Mouse (Mus musculus) intestine, embryonic 15.5 days (tissue): Measurements from ENCODE around the gene Tacc2. TPM values are rescaled to one million over a fixed set of nuclear protein-coding genes. Genes with fewer than 3 reads are reported as not detected.

Source experiments
- ATAC-seq: fragments of 200-750 bp; cut with Nextera tagmentation; 2 replicates; pipeline ENCODE4 v1.8.0; 2017; ENCODE audit warnings: moderate TSS enrichment, moderate library complexity
- H3K27ac ChIP-seq: fragments of 300-500 bp; sonication (generic); 2 replicates; pipeline ENCODE4 v1.5.1; 2015; ENCODE audit warnings: mild to moderate bottlenecking, inconsistent platforms
- H3K27me3 ChIP-seq: fragments of 300-500 bp; sonication (generic); replicated peaks from 2 replicates; pipeline ENCODE4 v1.6.1; 2015; ENCODE audit warnings: inconsistent platforms
- H3K36me3 ChIP-seq: fragments of 300-500 bp; sonication (generic); 2 replicates; pipeline ENCODE4 v1.6.1; 2015; ENCODE audit warnings: inconsistent platforms
- H3K4me1 ChIP-seq: fragments of 300-500 bp; sonication (generic); replicated peaks from 2 replicates; pipeline ENCODE4 v1.6.1; 2015; ENCODE audit warnings: inconsistent platforms
- H3K4me2 ChIP-seq: fragments of 300-500 bp; sonication (generic); replicated peaks from 2 replicates; pipeline ENCODE4 v1.6.1; 2015; ENCODE audit warnings: mild to moderate bottlenecking, inconsistent platforms
- H3K4me3 ChIP-seq: fragments of 300-500 bp; sonication (generic); replicated peaks from 2 replicates; pipeline ENCODE4 v1.5.1; 2015; ENCODE audit warnings: inconsistent platforms
- H3K9ac ChIP-seq: fragments of 300-500 bp; sonication (generic); 2 replicates; pipeline ENCODE4 v1.6.1; 2015; ENCODE audit warnings: inconsistent platforms
- H3K9me3 ChIP-seq: fragments of 300-500 bp; sonication (generic); 2 replicates; pipeline ENCODE4 v1.6.1; 2016; ENCODE audit warnings: inconsistent platforms
- WGBS: fragments of 180-500 bp; shearing (Covaris S2); methylation state at CpG from one replicate; pipeline ENCODE4 v1.1.7; 2015; 5-methylcytosine and 5-hydroxymethylcytosine counted together
- polyA plus RNA-seq: library from polyadenylated mRNA; unstranded; fragments of >200 nt; fragmentation: Nextera tagmentation; extraction: Ambion mirVana; gene quantifications from 2 replicates; pipeline ENCODE4 v1.2.1, GENCODE M21; 2015

Gene Tacc2
- polyA plus RNA-seq, 1 experiment from 2014 or later: 27.8 TPM

DNA sequence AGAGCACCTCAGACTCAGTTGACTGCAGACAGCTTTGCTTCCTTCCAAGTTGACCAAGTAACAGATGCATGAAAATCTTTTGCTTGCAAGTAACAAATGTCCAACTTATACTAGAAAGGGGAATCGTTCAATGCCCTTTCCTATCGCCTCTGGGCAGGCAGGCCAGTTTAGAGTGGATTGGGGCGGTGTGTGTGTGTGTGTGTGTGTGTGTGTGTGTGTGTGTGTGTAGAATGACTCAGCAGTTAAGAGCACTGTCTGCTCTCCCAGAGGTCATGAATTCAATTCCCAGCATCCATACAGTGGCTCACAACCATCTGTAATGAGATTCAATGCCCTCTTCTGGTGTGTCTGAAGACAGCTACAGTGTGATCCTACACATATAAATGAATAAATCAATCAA, 22.8 kb downstream of the Tacc2 start:
- no peak overlapping the region for H3K9ac ChIP-seq
- no peak for ATAC-seq
- no peak overlapping the region for H3K27ac ChIP-seq

DNA sequence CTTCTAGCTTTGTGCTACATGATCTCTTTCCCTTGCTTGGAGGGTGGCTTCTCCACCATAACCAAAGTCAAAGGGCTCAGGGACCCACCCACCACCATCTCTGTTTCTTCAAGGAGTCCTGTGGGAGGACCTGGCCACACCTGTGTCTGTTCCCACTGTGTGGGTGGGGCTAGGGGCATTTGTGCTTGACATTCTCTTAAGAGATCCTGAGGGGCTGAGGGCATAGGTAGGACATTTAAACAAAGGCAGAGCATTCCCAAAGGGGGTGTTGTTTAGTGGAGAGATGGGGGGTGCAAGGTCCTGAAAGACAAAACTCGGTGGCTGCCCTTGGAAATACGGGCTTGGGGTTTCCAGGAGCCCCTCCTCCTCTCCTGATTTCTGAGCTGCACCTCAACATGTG, 23.3 kb downstream of the Tacc2 start:
- Histone ChIP-seq H3K9ac (no peak overlapping the region), H3K4me2 (no peak overlapping the region), H3K4me3 (no peak overlapping the region), H3K27me3 (no peaks in the 10 kb centered on the region), H3K27ac (no peak overlapping the region), H3K9me3 (no peaks in the 10 kb centered on the region), H3K4me1 (0 out of 2 replicates have a peak, but pooled peaks cover 2% of the 10 kb centered on the region), H3K36me3 (no peaks in the 10 kb centered on the region)
- 76% methylated on average over 2 of the region's 2 CpGs for WGBS
- no peak for ATAC-seq

More for the DNA sequence above, 22.8 kb downstream of the Tacc2 start:
- H3K36me3 ChIP-seq: no peaks in the 10 kb centered on the region
- no peak overlapping the region for H3K4me3 ChIP-seq
- no peaks in the 10 kb centered on the region for H3K9me3 ChIP-seq
- 79% methylated on average over 3 of the region's 3 CpGs for WGBS
- H3K27me3 ChIP-seq: no peaks in the 10 kb centered on the region
- no peak overlapping the region for H3K4me2 ChIP-seq
- 0 out of 2 replicates have a peak, but pooled peaks cover 2% of the 10 kb centered on the region for H3K4me1 ChIP-seq

- Histone ChIP-seq H3K36me3 (no peaks in the 10 kb centered on the region), H3K9ac (no peak overlapping the region), H3K9me3 (no peaks in the 10 kb centered on the region), H3K4me2 (no peak overlapping the region), H3K27me3 (no peaks in the 10 kb centered on the region), H3K4me3 (no peak overlapping the region), H3K4me1 (no peaks in the 10 kb centered on the region), H3K27ac (no peak overlapping the region)
- WGBS: 81% methylated on average over 1 of the region's 1 CpGs
- no peak for ATAC-seq
These were observed 25.6 kb downstream of the Tacc2 start for GRCm38 (mm10) chr7:130602804-130603203.

GRCm38 (mm10) chr7:130603556-130603955, 26.3 kb downstream of the Tacc2 start:
- H3K9ac ChIP-seq: no peak overlapping the region
- H3K27ac ChIP-seq: no peak overlapping the region
- H3K4me3 ChIP-seq: no peak overlapping the region
- H3K4me2 ChIP-seq: no peak overlapping the region
- H3K9me3 ChIP-seq: no peaks in the 10 kb centered on the region
- no peak for ATAC-seq
- H3K36me3 ChIP-seq: no peaks in the 10 kb centered on the region
- H3K4me1 ChIP-seq: no peaks in the 10 kb centered on the region
- WGBS: 84% methylated on average over 5 of the region's 5 CpGs
- no peaks in the 10 kb centered on the region for H3K27me3 ChIP-seq

- Histone ChIP-seq H3K36me3 (no peaks in the 10 kb centered on the region), H3K4me1 (no peaks in the 10 kb centered on the region), H3K4me2 (no peak overlapping the region), H3K27me3 (no peaks in the 10 kb centered on the region), H3K4me3 (no peak overlapping the region), H3K9ac (no peak overlapping the region), H3K9me3 (no peaks in the 10 kb centered on the region), H3K27ac (no peak overlapping the region)
- WGBS: 77% methylated on average over 2 of the region's 2 CpGs
- ATAC-seq: no peak
These were observed 27.2 kb downstream of the Tacc2 start for GRCm38 (mm10) chr7:130604390-130604789.

DNA sequence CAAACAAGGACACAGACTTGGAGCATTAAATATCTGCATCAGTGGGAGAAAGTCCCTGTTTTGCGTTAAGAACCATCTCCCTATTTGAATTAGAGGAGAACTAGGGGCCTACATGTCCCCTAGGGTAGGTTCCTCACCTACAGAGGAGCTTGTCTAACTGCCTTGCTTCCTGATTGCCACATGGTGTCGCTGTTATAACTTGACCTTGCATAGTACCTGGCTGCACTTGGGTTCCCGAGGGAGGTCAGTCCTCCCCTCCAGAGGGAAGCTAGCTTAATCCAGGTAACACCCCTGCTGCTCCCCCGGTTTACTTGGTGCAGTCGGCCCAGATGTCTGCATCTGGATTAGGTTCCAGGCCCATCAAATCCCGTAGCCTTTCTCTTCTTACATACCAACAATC, 27.9 kb downstream of the Tacc2 start:
- ATAC-seq: no peak

DNA sequence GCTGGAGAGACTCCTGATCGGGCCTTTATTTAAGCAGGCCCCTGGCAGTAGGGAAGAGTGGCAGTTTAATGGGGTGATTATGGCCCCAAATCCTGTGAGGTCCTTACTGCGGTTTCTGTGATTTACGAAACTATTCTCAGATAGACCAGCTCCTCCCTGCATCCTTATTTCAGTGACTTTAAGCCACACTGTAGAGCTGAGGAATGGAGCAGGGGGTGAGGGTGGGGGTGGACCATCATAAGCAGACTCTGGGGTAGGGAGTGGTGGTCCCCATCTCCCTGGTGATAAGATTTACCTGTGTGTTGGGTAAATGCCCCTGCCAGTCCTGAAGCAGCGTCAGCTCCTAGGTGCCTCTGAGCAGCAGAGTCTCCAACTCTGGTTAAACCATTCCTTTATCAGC, 29.7 kb downstream of the Tacc2 start:
- Histone ChIP-seq H3K27ac (no peak overlapping the region), H3K9ac (no peak overlapping the region), H3K9me3 (no peaks in the 10 kb centered on the region), H3K4me3 (no peak overlapping the region), H3K27me3 (no peaks in the 10 kb centered on the region), H3K4me1 (no peaks in the 10 kb centered on the region), H3K36me3 (no peaks in the 10 kb centered on the region), H3K4me2 (no peak overlapping the region)
- 74% methylated on average over 4 of the region's 4 CpGs for WGBS
- ATAC-seq: no peak

More for the DNA sequence above, 27.9 kb downstream of the Tacc2 start:
- no peaks in the 10 kb centered on the region for H3K9me3 ChIP-seq
- no peaks in the 10 kb centered on the region for H3K4me1 ChIP-seq
- 23% methylated on average over 6 of the region's 6 CpGs for WGBS
- no peaks in the 10 kb centered on the region for H3K36me3 ChIP-seq
- no peak overlapping the region for H3K4me3 ChIP-seq
- no peaks in the 10 kb centered on the region for H3K27me3 ChIP-seq
- no peak overlapping the region for H3K4me2 ChIP-seq
- H3K27ac ChIP-seq: no peak overlapping the region
- H3K9ac ChIP-seq: no peak overlapping the region

- Histone ChIP-seq H3K4me2 (no peak overlapping the region), H3K4me3 (no peak overlapping the region), H3K27ac (no peak overlapping the region), H3K4me1 (no peaks in the 10 kb centered on the region), H3K9ac (no peak overlapping the region), H3K36me3 (no peaks in the 10 kb centered on the region), H3K27me3 (no peaks in the 10 kb centered on the region), H3K9me3 (no peaks in the 10 kb centered on the region)
- ATAC-seq: no peak
- WGBS: 53% methylated on average over 4 of the region's 4 CpGs
These were observed 36.7 kb downstream of the Tacc2 start for GRCm38 (mm10) chr7:130613973-130614372.

DNA sequence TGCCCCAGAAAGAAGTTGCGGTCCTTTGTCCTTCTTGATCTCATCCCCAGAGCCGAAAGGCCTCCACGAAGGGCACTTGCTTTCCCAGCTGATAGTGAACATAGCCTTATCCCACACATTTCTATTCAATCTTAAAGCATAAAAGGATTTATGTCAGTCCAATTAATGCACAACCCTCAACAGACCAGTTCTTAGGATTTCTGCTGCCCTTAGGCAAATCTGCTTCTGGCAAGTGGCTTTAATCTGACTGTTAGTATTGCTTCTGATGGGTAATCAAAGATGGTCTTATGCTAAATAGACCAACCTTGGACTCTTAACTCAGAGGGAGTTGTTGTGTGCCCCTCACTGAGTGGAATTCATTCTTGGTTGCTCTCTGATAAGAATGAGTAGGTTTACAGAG, 40.4 kb downstream of the Tacc2 start:
- WGBS: 98% methylated on average over 3 of the region's 3 CpGs
- ATAC-seq: no peak
- Histone ChIP-seq H3K4me2 (no peak overlapping the region), H3K9me3 (no peaks in the 10 kb centered on the region), H3K4me3 (no peak overlapping the region), H3K27ac (no peak overlapping the region), H3K4me1 (0 out of 2 replicates have a peak, but pooled peaks cover 4% of the 10 kb centered on the region), H3K27me3 (no peaks in the 10 kb centered on the region), H3K9ac (no peak overlapping the region), H3K36me3 (no peaks in the 10 kb centered on the region)

DNA sequence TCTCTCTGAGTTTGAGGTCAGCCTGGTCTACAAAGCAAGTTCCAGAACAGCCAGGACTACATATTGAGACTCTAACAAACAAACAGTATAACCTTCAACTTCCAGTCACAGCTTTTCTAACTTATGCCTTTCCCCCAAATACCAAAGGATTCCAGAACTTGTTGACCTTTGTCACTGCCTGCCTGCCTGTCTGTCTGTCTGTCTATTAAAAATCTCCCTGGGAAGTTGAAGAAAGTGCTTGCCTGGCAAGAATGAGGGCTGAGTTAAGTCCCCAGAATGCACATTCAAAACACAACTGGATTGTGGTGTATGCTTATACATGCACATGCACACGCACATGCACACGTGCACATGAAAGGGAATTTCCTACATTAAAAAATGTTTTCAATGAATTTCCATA, 43.8 kb downstream of the Tacc2 start:
- WGBS: 85% methylated on average over 2 of the region's 2 CpGs
- Histone ChIP-seq H3K4me1 (0 out of 2 replicates have a peak, but pooled peaks cover 4% of the 10 kb centered on the region), H3K27me3 (no peaks in the 10 kb centered on the region), H3K36me3 (no peaks in the 10 kb centered on the region), H3K27ac (no peak overlapping the region), H3K4me3 (no peak overlapping the region), H3K9ac (no peak overlapping the region), H3K9me3 (no peaks in the 10 kb centered on the region), H3K4me2 (no peak overlapping the region)
- no peak for ATAC-seq

GRCm38 (mm10) chr7:130621953-130622352, 44.7 kb downstream of the Tacc2 start:
- H3K27ac ChIP-seq: no peak overlapping the region
- H3K4me2 ChIP-seq: no peak overlapping the region
- 0 out of 2 replicates have a peak, but pooled peaks cover 4% of the 10 kb centered on the region for H3K4me1 ChIP-seq
- ATAC-seq: no peak
- WGBS: 49% methylated on average over 3 of the region's 3 CpGs
- no peaks in the 10 kb centered on the region for H3K9me3 ChIP-seq
- no peak overlapping the region for H3K9ac ChIP-seq
- H3K4me3 ChIP-seq: no peak overlapping the region
- H3K36me3 ChIP-seq: no peaks in the 10 kb centered on the region
- no peaks in the 10 kb centered on the region for H3K27me3 ChIP-seq

GRCm38 (mm10) chr7:130622359-130622758, 45.1 kb downstream of the Tacc2 start:
- Histone ChIP-seq H3K9me3 (no peaks in the 10 kb centered on the region), H3K36me3 (no peaks in the 10 kb centered on the region), H3K27ac (no peak overlapping the region), H3K4me2 (no peak overlapping the region), H3K27me3 (no peaks in the 10 kb centered on the region), H3K4me1 (0 out of 2 replicates have a peak, but pooled peaks cover 4% of the 10 kb centered on the region), H3K4me3 (no peak overlapping the region), H3K9ac (no peak overlapping the region)
- no peak for ATAC-seq
- WGBS: 86% methylated on average over 4 of the region's 4 CpGs

GRCm38 (mm10) chr7:130624299-130624698, 47.1 kb downstream of the Tacc2 start:
- 90% methylated on average over 9 of the region's 9 CpGs for WGBS
- ATAC-seq: no peak
- no peaks in the 10 kb centered on the region for H3K36me3 ChIP-seq
- H3K9me3 ChIP-seq: no peaks in the 10 kb centered on the region
- H3K27me3 ChIP-seq: no peaks in the 10 kb centered on the region
- no peak overlapping the region for H3K4me2 ChIP-seq
- no peak overlapping the region for H3K9ac ChIP-seq
- no peak overlapping the region for H3K4me3 ChIP-seq
- H3K4me1 ChIP-seq: 0 out of 2 replicates have a peak, but pooled peaks cover 4% of the 10 kb centered on the region
- H3K27ac ChIP-seq: no peak overlapping the region
